Mouse (Mus musculus) heart, adult 2 months (tissue): ENCODE results near the gene Plxnb3. TPM values are rescaled to one million over a fixed set of nuclear protein-coding genes. Genes with fewer than 3 reads are reported as not detected.

Experiments
- DNase-seq, 2 experiments: peaks; one replicate each; pipeline ENCODE4 v3.0.0; 2021
- H3K27ac ChIP-seq: fragments of 200-600 bp; 2 replicates; pipeline ENCODE4 v1.8.1; 2022
- H3K27me3 ChIP-seq: fragments of 200-500 bp; 2 replicates; pipeline ENCODE4 v1.6.1; 2012; ENCODE audit warnings: mild to moderate bottlenecking, low read length, inconsistent platforms, mixed read lengths; ENCODE audit not compliant: control insufficient read depth, insufficient read depth
- H3K36me3 ChIP-seq: fragments of 200-500 bp; 2 replicates; pipeline ENCODE4 v1.6.1; 2012; ENCODE audit warnings: low read length, inconsistent platforms; ENCODE audit not compliant: control insufficient read depth, insufficient read depth
- H3K4me1 ChIP-seq: fragments of 200-500 bp; 2 replicates; pipeline ENCODE4 v1.6.1; 2011; ENCODE audit warnings: low read length; ENCODE audit not compliant: control insufficient read depth, insufficient read depth
- H3K4me3 ChIP-seq: fragments of 200-600 bp; 2 replicates; pipeline ENCODE4 v1.8.1; 2022
- H3K79me2 ChIP-seq: fragments of 200-500 bp; replicated peaks from 2 replicates; pipeline ENCODE4 v1.6.1; 2012; ENCODE audit warnings: mild to moderate bottlenecking, inconsistent platforms, low read length, moderate library complexity, mixed read lengths; ENCODE audit not compliant: control insufficient read depth, insufficient read depth
- H3K9ac ChIP-seq: fragments of 200-500 bp; 2 replicates; pipeline ENCODE4 v1.6.1; 2012; ENCODE audit warnings: low read depth, mild to moderate bottlenecking, control low read depth, inconsistent platforms, low read length, mixed read lengths
- CTCF ChIP-seq: fragments of 200-600 bp; IDR thresholded peaks from 2 replicates; pipeline ENCODE4 v1.8.1; 2022; ENCODE audit warnings: antibody characterized with exemption, mild to moderate bottlenecking, moderate library complexity
- EP300 ChIP-seq: fragments of 200-500 bp; IDR thresholded peaks from 2 replicates; pipeline ENCODE4 v1.6.1; 2011; ENCODE audit warnings: low read depth, low read length, control low read depth; ENCODE audit not compliant: insufficient read depth
- POLR2A ChIP-seq: fragments of 200-500 bp; IDR thresholded peaks from 2 replicates; pipeline ENCODE4 v1.6.1; 2011; ENCODE audit warnings: mild to moderate bottlenecking, low read depth, low read length, control low read depth; ENCODE audit not compliant: insufficient read depth
- WGBS: fragments of 180-500 bp; shearing (Covaris S2); methylation state at CpG from one replicate; pipeline ENCODE4 v1.1.7; 2018; 5-methylcytosine and 5-hydroxymethylcytosine counted together
- intact Hi-C: fragments of 180-260 bp; cut with DNase I; formaldehyde crosslinking; loops from one replicate; pipeline ENCODE4 v1.15.1; 2025
- polyA plus RNA-seq: library from polyadenylated mRNA; depleted of rRNA; stranded (reverse); fragments of >200 nt; gene quantifications from 2 replicates; pipeline ENCODE4 v1.2.3, GENCODE M21; 2012
- total RNA-seq, 2 experiments: library from RNA; stranded (reverse); gene quantifications; 2 replicates each; pipeline ENCODE4 v1.2.3; 2021

Gene Plxnb3
- total and polyA plus RNA-seq, 3 experiments: 1.0 to 4.5 (median 2.0) TPM

GRCm38 (mm10) chrX:73774802-73775483, 18.1 kb downstream of the Plxnb3 start:
- WGBS: 61% methylated on average over 10 of the region's 10 CpGs
- intact Hi-C loops: no loop called here

GRCm38 (mm10) chrX:73782227-73782626, 25.3 kb downstream of the Plxnb3 start:
- no peaks in the 10 kb centered on the region for H3K79me2 ChIP-seq
- peaks cover 2% of the 10 kb centered on the region; the same call in 1 of the 2 replicates for H3K4me1 ChIP-seq
- peaks cover 1% of the 10 kb centered on the region for H3K36me3 ChIP-seq
- no peaks in the 10 kb centered on the region for H3K27me3 ChIP-seq
- H3K4me3 ChIP-seq: no peak overlapping the region
- no peak overlapping the region for H3K27ac ChIP-seq
- intact Hi-C loops: no loop called here
- no peak for DNase-seq
- 66% methylated on average over 3 of the region's 3 CpGs for WGBS
- no peak overlapping the region for H3K9ac ChIP-seq
- TF ChIP-seq EP300 (no peak), CTCF (no peak), POLR2A (no peak)

More at GRCm38 (mm10) chrX:73774802-73775483, 18.1 kb downstream of the Plxnb3 start:
- peaks cover 3% of the 10 kb centered on the region for H3K4me1 ChIP-seq
- peak; percentile 42 to 49 for DNase-seq
- H3K9ac ChIP-seq: peak overlapping the region; percentile 67
- H3K79me2 ChIP-seq: no peaks in the 10 kb centered on the region
- no peak for TF ChIP-seq CTCF
- no peak for TF ChIP-seq POLR2A
- TF ChIP-seq EP300: no peak
- H3K4me3 ChIP-seq: peak overlapping the region; percentile 36
- H3K27me3 ChIP-seq: no peaks in the 10 kb centered on the region
- H3K27ac ChIP-seq: peak overlapping the region; percentile 74
- no peaks in the 10 kb centered on the region for H3K36me3 ChIP-seq

GRCm38 (mm10) chrX:73785666-73786065, 28.8 kb downstream of the Plxnb3 start:
- no peak for DNase-seq
- peak overlapping the region; percentile 97 for H3K27ac ChIP-seq
- H3K9ac ChIP-seq: peak overlapping the region; percentile 63
- TF ChIP-seq CTCF (no peak), POLR2A (no peak), EP300 (no peak)
- H3K4me1 ChIP-seq: peaks cover 4% of the 10 kb centered on the region; the same call in 1 of the 2 replicates
- no peaks in the 10 kb centered on the region for H3K27me3 ChIP-seq
- peak overlapping the region; percentile 62 for H3K4me3 ChIP-seq
- H3K36me3 ChIP-seq: peaks cover 1% of the 10 kb centered on the region
- intact Hi-C loops: loop anchor here (2.0 to 5.0 kb wide), 3 partner anchors 69 to 182 kb away; partner anchors contain the start of genes Abcd1, Bcap31, Hcfc1 and Slc6a8
- no peaks in the 10 kb centered on the region for H3K79me2 ChIP-seq

GRCm38 (mm10) chrX:73786364-73787224, 29.7 kb downstream of the Plxnb3 start, which contains the start of the genes Idh3g and Ssr4:
Idh3g (minus strand) TSS chrX:73786897.
Ssr4 (plus strand) TSS chrX:73787028.
- peaks cover 1% of the 10 kb centered on the region for H3K36me3 ChIP-seq
- peak within 1 kb of the TSS; percentile 81 for H3K9ac ChIP-seq
- peak within 1 kb of the TSS; percentile 62 for H3K4me3 ChIP-seq
- peak within 1 kb of the TSS; percentile 97 for H3K27ac ChIP-seq
- H3K4me1 ChIP-seq: peaks cover 4% of the 10 kb centered on the region; the same call in 1 of the 2 replicates
- no peaks in the 10 kb centered on the region for H3K79me2 ChIP-seq
- TF ChIP-seq CTCF: peak; percentile 63
- TF ChIP-seq POLR2A: no peak
- TF ChIP-seq EP300: no peak
- DNase-seq: peak; percentile 92 to 95
- intact Hi-C loops: loop anchor here (2.0 to 5.0 kb wide), 3 partner anchors 70 to 181 kb away; partner anchors contain the start of genes Abcd1, Bcap31, Hcfc1 and Slc6a8
- H3K27me3 ChIP-seq: no peaks in the 10 kb centered on the region
- WGBS: 18% methylated on average over 52 of the region's 52 CpGs

GRCm38 (mm10) chrX:73787225-73787558, 30.3 kb downstream of the Plxnb3 start:
- Histone ChIP-seq H3K4me3 (peak overlapping the region; percentile 62), H3K36me3 (peaks cover 1% of the 10 kb centered on the region), H3K79me2 (no peaks in the 10 kb centered on the region), H3K4me1 (peaks cover 4% of the 10 kb centered on the region; the same call in 1 of the 2 replicates), H3K27ac (peak overlapping the region; percentile 97), H3K9ac (peak overlapping the region; percentile 79), H3K27me3 (no peaks in the 10 kb centered on the region)
- intact Hi-C loops: loop anchor here (2.0 to 5.0 kb wide), 3 partner anchors 70 to 180 kb away; partner anchors contain the start of genes Abcd1, Bcap31, Hcfc1 and Slc6a8
- DNase-seq: no peak
- 20% methylated on average over 22 of the region's 22 CpGs for WGBS
- no peak for TF ChIP-seq POLR2A
- TF ChIP-seq EP300: no peak
- TF ChIP-seq CTCF: no peak
